Mouse (Mus musculus) myocyte (in vitro differentiated cells): ENCODE measurements around the gene Pla2g12a.

Experiments
- POLR2A ChIP-seq: IDR thresholded peaks from one replicate; pipeline ENCODE4 v1.6.1; 2011; ENCODE audit warnings: low read depth, mild to moderate bottlenecking, control low read depth, moderate library complexity; ENCODE audit not compliant: insufficient read length
- USF1 ChIP-seq: IDR thresholded peaks from one replicate; pipeline ENCODE4 v1.6.1; 2011; ENCODE audit warnings: low read depth, mild to moderate bottlenecking, control low read depth, moderate library complexity

- TF ChIP-seq POLR2A (no peak), USF1 (no peak)
Measured at GRCm38 (mm10) chr3:129913241-129913640, 34.8 kb downstream of the Pla2g12a start.
